Mouse (Mus musculus) gastrocnemius, postnatal 25 days (tissue): ENCODE measurements around the gene C1qtnf5. TPM values are rescaled to one million over a fixed set of nuclear protein-coding genes. Genes with fewer than 3 reads are reported as not detected.
A peak's percentile ranks its signal among the peaks of the same experiment; 100 is the strongest.

Experiments used
- DNase-seq: peaks from one replicate; pipeline ENCODE4 v3.0.0; 2022
- total RNA-seq, 2 experiments: library from RNA; stranded (reverse); gene quantifications; 1 replicate in 1 of 2; 2 replicates in 1 of 2; pipeline ENCODE4 v1.2.3; 2021

Gene C1qtnf5
- total RNA-seq, 2 experiments from 2014 or later, result 8.0 to 13.6 TPM

DNA sequence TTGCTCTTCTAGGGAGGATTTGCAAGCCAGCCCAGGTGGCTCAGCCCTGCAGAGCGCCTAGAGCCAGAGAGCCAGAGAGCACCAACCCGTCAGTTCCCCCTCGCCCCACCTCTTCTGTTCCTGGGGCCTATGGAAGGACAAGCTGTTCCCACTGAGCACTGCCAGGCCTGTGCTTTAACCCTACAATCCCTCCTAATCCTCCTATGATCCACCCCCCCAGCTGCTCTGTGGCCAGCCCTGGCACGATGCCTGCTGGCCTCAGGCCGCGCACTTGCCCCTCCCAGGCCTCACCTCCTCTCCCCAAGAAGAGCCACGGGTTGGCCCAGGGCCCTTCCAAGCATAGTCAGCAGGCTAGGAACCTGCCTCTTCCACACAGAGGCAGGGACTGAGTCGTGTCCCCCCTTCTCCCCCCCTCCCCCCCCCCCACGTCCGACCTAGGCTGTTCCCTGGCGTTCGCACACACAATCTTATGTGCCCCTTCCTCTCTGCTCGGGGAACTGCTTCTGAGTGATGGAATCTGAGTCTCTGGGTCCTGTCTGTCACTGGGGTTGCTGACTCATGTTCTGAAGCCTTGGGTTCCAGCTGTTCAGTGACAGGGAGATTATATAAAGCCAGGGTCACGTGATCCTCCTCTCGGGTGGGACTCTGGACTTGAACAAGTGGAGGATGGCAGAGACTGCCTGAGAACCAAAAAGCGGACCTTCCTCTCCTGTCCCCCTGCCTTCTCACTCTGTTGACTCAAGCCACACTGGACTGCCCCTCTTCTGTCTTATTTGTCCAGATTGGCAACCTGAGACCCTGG, 27.9 kb upstream of the C1qtnf5 start:
- peak; percentile 96 for DNase-seq

GRCm38 (mm10) chr9:44079997-44080780, 26.9 kb upstream of the C1qtnf5 start:
- no peak for DNase-seq

DNA sequence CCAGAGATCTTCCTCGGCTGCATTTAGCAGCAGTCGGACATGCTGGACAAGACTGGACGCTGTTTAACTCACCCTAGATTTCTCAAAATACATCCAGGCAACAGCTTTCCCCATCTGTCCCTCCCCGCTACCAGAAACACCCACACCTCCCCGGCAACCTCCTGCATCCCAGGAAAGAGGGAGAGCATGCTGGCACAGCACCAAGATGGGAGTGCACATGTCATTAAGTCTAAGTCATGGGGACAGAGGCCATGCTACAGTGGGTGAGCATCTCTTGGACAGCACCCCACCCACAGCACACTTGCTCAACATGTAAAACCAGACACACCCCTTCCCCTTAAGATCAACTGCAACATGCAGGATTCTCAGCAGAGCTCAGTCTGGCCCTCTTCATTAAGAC, 26.1 kb upstream of the C1qtnf5 start:
- DNase-seq, result no peak

GRCm38 (mm10) chr9:44081581-44081980, 25.5 kb upstream of the C1qtnf5 start:
- no peak for DNase-seq

- no peak for DNase-seq
Measured at GRCm38 (mm10) chr9:44082266-44082665, 24.8 kb upstream of the C1qtnf5 start.

DNA sequence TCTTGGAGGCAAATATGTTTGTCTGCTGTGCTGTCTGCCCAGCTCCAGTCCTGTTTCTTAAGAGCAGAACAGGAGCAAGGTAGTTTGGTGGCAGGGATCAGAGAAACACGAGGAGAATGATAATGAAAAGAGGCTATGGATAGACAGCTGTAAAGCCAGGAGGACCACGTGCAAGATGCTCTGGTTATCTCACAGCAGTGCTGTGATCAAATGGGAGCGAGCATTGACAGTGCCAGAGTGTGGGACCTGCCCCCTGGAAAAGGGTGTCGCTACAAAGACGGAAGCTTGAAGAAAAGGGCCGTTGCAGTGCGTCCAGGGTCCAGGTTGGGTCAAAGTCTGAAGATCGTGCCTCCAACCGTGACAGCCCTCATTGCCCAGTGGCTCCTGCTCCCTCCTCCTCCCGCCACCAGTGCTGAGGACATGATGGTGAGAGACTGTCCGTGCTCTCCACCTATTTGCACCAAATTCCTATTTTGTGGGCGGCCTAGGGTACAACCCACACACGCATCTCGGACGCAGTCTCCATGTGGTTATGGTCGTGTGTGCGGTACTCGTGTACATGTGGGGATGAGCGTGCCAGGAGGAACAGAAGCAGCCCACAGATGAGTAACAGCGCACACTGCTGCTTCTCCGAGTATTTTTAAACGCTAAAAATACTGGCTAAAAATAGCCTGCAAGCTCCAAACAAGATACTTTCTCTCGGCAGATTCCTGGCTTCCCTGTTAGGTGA, 23.5 kb upstream of the C1qtnf5 start:
- peak; percentile 54 for DNase-seq

- no peak for DNase-seq
Measured at GRCm38 (mm10) chr9:44084236-44084635, 22.8 kb upstream of the C1qtnf5 start.

GRCm38 (mm10) chr9:44084659-44085229, 22.3 kb upstream of the C1qtnf5 start:
- peak; percentile 97 for DNase-seq

DNA sequence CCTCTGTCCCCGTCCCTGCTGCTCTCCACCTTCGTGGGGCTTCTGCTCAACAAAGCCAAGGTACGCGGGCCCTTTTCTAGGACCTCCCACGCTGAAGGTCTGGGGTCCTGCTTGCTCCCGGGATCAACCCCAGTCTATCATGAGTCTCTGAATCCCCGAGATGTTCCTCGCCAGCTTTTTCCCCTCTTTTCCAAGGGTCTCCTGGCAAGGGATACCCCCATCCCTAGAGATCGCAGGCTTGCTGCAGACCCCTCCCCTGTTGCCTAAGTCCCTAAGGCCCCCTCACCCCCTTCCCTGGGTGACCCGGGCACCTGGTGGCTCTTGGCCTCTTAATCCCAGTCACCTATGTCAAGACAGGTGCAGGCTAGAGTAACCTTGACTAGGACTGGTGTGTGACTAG, 21.8 kb upstream of the C1qtnf5 start:
- DNase-seq, result no peak

- peak; percentile 80 for DNase-seq
Measured at GRCm38 (mm10) chr9:44085741-44086665, 21.0 kb upstream of the C1qtnf5 start.

DNA sequence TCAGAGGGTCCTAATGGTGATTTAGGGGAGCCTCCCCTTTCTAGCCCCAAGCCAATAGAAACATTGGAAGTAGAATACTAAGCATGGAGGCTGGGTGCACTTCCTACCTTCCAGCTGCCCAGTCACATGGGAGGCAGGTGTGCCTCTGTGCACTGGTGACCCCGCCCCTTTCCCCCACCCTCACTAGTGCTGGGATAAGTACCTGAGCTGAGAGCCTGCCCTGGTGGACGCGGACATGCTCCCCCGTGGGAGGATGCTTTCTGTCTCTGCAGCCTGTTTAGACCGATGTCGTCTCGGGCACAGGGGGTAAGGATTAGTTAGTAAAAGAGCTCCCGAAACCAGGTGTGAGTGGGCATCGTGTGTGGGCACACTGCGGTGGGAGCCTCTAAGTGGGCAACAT, 20.1 kb upstream of the C1qtnf5 start:
- peak; percentile 53 for DNase-seq

DNA sequence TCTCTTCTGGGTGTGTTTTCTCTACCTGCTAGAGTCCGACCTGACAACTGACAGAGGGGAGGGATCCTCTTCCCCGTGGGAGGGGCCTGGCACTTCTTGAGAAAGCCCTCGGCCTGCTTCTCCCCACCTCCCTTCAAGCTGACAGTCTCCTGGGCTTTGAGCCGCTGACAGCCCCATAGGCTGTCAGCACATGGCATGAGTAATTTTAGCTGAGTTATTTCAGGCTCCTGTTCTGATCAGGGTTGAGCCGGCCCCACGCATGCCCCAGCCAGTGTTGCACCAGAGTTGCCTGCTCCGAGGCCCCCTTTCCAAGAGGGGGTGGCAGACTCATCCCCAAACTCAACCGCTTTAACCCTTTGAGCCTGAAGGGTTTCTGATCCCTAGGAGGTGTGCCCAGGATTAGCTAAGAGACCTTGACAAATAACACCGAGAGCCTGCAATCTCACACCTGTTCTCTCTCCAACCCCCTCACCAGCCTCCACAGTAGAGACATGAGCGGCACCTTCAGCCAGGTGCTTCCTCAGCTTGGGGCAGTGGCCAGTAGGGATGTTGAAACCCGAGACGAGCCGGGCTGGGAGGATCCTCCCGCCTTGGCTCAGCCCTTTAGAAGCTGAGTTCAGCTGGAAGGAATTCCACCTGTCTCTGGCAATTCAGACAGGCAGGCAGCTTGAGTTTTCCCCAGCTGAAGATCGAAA, 19.1 kb upstream of the C1qtnf5 start:
- peak; percentile 82 for DNase-seq

DNA sequence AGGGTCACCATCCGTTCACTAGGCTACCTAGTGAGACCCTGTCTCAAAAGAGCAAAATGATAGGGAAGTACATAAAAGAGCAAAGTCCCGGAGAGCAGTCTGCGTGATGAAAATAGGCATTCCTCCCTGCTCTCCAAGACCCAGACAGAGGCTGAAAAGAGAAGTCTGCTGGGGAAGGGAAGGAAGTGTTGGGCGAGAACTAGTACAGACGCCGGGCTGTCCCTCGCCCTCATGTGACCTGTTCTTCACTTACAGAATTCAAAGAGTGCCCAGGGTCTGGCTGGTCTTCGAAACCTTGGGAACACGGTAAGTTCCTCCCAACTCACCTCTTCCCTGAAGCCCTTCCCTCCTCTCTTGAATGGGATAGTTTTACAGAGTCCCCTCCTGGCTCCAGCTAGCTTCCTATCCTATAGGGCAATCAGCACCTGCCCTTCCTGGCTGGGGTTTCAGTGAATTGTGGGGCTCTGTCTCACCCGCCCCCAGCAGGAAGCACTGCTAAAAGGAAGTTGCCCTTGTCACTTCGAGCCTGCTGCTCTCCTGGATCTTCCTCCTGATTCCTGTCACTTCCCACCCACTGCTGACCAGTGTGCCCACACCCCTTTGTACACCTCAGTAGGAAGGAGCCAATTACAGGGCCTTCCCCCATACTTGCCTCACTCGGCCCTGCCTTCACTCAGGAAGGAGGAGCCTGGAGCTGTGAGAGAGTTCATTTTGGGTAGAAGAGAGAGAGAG, 18.0 kb upstream of the C1qtnf5 start:
- DNase-seq, result no peak

DNA sequence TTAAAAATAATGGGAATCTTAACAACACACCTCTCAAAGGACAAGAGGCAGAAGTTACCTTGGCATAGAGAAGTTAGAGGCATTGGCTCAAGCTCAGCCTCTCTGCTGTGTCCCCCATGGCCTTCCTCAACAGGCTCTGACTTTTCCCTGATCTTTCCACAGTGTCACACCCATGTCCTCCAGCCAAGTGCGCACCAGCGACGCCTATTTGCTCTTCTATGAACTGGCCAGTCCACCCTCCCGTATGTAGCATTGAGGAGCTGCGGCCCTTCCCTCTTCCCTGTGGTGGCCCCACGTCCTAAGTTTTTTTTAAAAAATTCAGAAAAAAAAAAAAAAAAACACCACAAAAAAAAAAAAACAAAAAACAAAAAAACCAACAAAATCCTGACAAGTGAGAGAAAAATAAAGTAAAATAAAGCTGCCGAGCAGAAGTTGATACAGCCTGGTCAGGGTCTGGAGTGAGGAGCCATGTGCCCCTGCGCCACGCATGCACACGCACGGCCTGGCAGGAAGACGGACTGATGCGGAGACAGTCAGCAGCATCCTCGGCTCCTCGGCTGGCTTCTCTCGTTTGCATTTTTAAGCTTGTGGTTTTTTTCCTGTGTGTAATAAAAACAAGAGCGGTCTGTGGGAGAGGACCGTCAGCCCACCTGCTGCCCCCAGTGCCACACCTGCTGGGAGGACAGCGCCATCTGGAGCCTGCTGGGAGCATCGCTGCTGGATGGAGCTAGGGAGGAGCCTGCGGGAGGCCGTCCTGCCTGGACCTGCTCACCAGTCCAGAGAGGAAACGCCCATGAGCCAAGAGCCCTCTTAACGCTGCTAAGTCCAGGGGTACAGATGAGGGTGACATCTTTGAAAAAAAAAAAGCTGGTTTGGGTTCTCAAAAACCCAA, 13.2 kb upstream of the C1qtnf5 start:
- peak; percentile 77 for DNase-seq

DNA sequence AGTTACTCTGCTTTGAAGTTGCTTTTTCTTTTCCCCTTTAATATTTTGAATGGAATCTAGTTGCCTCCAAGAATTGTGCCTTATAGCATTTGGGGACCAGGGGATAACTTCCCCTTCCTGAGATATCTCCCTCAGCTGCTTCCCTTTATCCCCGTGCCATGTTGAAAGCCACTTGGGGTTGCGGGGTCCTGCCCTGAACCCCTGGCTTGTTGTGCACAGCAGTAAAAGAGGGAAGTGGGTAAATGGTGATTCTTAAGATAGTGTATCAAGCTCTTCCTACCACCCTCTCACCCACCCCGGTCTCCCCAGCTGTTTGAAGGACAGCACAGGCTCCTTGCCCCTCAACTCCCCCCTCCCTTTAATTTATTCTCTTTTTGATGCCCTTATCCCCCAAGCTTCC, 12.3 kb upstream of the C1qtnf5 start:
- no peak for DNase-seq

GRCm38 (mm10) chr9:44095781-44096180, 11.3 kb upstream of the C1qtnf5 start:
- DNase-seq, result no peak

DNA sequence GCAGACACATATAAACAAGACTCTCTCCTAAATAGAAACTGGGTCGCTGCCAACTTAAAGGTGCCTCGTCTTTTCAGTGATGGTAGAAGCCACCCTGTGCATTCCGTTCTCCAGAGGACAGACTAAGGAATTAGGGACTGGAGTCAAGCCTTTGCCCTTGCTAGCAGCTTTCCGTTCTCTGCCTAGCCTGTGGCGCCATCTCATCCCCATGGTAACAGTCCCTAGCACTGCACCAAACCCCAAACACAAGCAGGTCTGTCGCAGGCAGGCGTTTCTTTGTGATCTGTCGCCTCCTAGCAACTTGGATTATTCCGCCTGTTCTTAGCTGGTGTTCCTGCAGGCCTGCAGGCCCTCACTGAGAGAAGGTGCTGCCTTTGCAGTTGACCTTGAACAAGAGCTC, 10.5 kb upstream of the C1qtnf5 start:
- peak; percentile 18 for DNase-seq

DNA sequence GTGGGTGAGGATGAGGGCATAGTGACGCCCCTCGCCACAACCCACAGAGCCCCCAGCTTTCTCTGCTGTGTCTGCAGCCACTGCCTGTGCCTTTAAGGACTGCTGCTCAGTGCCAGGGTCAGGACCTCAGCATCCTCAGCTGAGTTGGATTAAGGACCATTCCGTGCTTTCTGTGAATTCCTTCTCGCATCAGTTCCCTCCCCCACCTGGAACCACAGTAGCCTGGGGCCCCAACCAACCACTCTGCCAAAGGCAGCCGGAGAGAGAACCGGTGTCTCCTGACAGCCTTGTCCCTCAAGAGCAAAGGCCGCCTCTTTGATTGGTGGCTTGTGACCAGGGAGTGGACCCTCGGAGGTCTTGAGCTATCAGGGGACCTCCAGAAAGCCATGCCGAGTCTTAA, 5.6 kb upstream of the C1qtnf5 start, which contains the start of gene Mfrp:
Mfrp (plus strand) TSS at position 240 of the 400 bp plus-strand sequence.
- no peak for DNase-seq

DNA sequence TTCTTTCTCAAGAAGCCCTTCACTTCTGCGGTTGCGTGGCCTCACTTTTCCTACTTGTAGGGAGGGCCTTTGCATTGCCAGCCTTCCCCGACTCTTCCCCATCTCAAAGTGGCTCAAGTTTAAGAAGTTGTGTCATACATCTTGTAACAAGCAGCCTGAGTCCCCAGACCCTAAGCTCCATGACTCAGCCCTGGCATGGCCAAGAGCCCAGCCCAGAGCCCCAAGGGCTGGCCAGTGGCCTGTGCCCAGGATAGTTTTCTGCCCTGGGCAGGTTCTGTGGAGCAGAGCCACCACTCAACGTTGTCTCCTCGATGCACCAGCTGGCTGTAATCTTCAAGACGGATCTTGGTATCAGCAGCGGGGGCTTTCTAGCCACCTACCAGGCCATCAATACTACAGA, 2.2 kb upstream of the C1qtnf5 start:
- no peak for DNase-seq
